Mouse (Mus musculus) hindbrain, embryonic 12.5 days (tissue): Measurements from ENCODE around the gene Ccnd3. TPM values are rescaled to one million over a fixed set of nuclear protein-coding genes. Genes with fewer than 3 reads are reported as not detected.
A peak's percentile ranks its signal among the peaks of the same experiment; 100 is the strongest.

ENCODE experiments used
- ATAC-seq: fragments of 200-750 bp; cut with Nextera tagmentation; 2 replicates; pipeline ENCODE4 v1.8.0; 2017; ENCODE audit warnings: moderate TSS enrichment; ENCODE audit not compliant: low FRiP score
- H3K27ac ChIP-seq: fragments of 300-500 bp; sonication (generic); 2 replicates; pipeline ENCODE4 v1.5.1; 2016; ENCODE audit warnings: mild to moderate bottlenecking
- H3K27me3 ChIP-seq: fragments of 300-500 bp; sonication (generic); 2 replicates; pipeline ENCODE4 v1.6.1; 2016; ENCODE audit warnings: mild to moderate bottlenecking
- H3K36me3 ChIP-seq: fragments of 300-500 bp; sonication (generic); 2 replicates; pipeline ENCODE4 v1.6.1; 2016; ENCODE audit warnings: mild to moderate bottlenecking
- H3K4me1 ChIP-seq: fragments of 300-500 bp; sonication (generic); 2 replicates; pipeline ENCODE4 v1.6.1; 2016
- H3K4me2 ChIP-seq: fragments of 300-500 bp; sonication (generic); replicated peaks from 2 replicates; pipeline ENCODE4 v1.6.1; 2016; ENCODE audit warnings: mild to moderate bottlenecking
- H3K4me3 ChIP-seq: fragments of 300-500 bp; sonication (generic); 2 replicates; pipeline ENCODE4 v1.5.1; 2016; ENCODE audit warnings: mild to moderate bottlenecking
- H3K9ac ChIP-seq: fragments of 300-500 bp; sonication (generic); 2 replicates; pipeline ENCODE4 v1.6.1; 2016; ENCODE audit warnings: mild to moderate bottlenecking, moderate library complexity
- H3K9me3 ChIP-seq: fragments of 300-500 bp; sonication (generic); replicated peaks from 2 replicates; pipeline ENCODE4 v1.6.1; 2016; ENCODE audit warnings: mild to moderate bottlenecking
- WGBS: fragments of 180-500 bp; shearing (Covaris S2); methylation state at CpG from one replicate; pipeline ENCODE4 v1.1.7; 2016; 5-methylcytosine and 5-hydroxymethylcytosine counted together
- polyA plus RNA-seq: library from polyadenylated mRNA; unstranded; fragments of >200 nt; fragmentation: Nextera tagmentation; extraction: Ambion mirVana; gene quantifications from 2 replicates; pipeline ENCODE4 v1.2.1, GENCODE M21; 2016

Ccnd3 gene
- polyA plus RNA-seq, 1 experiment from 2014 or later: 177 TPM

DNA sequence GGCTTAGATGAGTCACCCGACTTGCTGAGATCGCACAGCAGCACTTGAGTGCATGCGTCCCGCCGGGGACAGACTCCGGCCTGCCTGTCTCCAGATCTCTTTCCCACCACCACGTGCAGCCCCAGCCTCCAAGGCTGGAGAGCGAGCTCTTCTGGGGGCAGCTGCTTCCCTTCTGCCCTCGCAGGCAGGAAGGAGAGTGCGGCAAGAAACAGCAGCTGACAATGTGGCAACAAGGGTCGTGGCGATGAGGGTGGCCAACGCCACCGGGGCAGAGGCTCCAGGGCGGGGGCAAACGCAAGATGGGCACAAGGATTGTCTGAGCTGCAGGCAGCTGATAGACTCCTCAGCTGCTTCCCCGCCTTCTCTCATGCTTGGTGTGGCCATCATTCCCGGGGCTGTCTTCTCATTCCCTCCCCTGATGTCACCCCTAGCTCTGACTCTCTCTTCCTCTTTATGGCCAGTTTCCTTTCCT lies 18.4 kb downstream of the Ccnd3 start:
- Histone ChIP-seq H3K36me3 (no peaks in the 10 kb centered on the region), H3K9ac (no peak overlapping the region), H3K4me3 (no peak overlapping the region), H3K27ac (peak overlapping the region; percentile 50; the same call in 1 of the 2 replicates), H3K4me1 (peaks cover 36% of the 10 kb centered on the region), H3K9me3 (no peaks in the 10 kb centered on the region), H3K4me2 (no peak overlapping the region), H3K27me3 (no peaks in the 10 kb centered on the region)
- ATAC-seq: no peak
- 62% methylated on average over 18 of the region's 18 CpGs for WGBS

DNA sequence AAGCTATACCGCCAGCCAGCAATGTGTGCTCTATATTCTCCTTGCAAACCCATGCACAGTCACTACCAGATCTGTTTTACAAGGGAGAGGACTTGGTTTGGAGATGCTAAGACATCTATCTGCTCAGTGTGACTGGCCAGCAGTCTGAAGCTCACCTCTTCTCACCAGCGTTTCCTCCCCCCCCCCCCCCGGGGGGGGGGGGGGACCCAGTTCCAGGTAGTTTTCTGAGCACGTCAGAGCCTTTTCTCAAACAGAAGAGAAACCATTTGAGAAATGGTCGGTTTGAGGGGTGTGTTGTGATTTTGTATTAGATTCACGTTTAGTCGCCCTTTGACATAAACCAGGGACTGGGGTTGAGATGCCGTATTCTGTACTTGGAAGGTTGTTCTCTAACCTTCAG lies 19.2 kb downstream of the Ccnd3 start:
- 74% methylated on average over 8 of the region's 8 CpGs for WGBS
- H3K4me3 ChIP-seq: no peak overlapping the region
- no peaks in the 10 kb centered on the region for H3K36me3 ChIP-seq
- no peak overlapping the region for H3K9ac ChIP-seq
- no peak for ATAC-seq
- no peaks in the 10 kb centered on the region for H3K27me3 ChIP-seq
- H3K27ac ChIP-seq: no peak overlapping the region
- no peaks in the 10 kb centered on the region for H3K9me3 ChIP-seq
- H3K4me2 ChIP-seq: no peak overlapping the region
- peaks cover 43% of the 10 kb centered on the region for H3K4me1 ChIP-seq

DNA sequence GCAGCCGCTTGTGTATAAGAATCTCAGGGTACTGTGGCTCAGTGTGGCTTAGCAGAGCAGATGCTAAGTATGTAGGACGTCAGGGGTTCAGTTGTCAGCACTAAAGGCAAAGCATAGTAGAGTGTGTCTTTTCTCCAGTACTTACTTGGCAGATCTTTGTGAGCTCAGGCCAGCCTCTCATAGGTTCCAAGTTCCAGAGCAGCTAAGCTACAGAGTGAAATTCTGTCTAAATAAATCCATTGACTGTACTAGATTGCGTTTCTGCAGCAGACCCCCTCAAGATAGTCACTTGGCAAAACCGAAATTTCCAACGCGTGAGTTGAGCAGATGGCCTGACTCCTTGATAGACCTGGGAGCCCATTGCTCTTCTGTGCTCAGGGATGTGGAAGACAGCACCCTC lies 20.1 kb downstream of the Ccnd3 start:
- Histone ChIP-seq H3K27ac (no peak overlapping the region), H3K9ac (no peak overlapping the region), H3K4me1 (peaks cover 43% of the 10 kb centered on the region), H3K36me3 (no peaks in the 10 kb centered on the region), H3K4me3 (no peak overlapping the region), H3K4me2 (no peak overlapping the region), H3K27me3 (no peaks in the 10 kb centered on the region), H3K9me3 (no peaks in the 10 kb centered on the region)
- 91% methylated on average over 6 of the region's 6 CpGs for WGBS
- no peak for ATAC-seq

DNA sequence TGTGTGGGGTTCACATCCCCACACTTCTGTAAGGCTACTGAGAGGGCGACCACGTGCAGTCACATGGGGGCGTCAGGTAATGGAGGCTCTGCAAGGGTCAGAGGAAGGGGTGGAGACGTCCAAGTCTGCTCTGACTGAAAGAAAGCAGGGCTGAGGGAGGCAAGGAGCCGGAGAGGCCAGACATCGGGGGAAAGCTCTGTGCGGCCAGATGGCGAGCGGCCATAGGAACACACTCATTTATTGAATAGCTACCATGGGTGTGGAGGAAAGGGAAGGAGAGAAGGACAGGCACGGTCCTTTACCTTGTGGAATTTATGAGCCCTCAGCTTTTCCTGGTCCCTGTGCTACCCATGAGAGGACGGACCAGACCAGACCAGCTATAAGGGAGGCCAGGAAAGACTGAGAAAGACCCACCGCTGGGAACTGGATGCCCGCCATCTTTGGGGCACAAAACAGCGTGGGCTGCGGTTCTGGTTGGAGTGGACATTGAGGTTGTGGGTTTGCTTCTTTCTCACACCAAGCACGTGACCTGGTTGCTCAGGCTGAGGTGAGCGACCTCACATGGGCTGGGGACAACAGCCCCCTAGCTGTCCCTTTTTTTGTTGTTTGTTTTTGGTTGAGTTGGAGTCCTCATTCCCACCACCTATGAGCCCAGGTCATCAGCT lies 22.1 kb downstream of the Ccnd3 start:
- no peak for ATAC-seq
- H3K27me3 ChIP-seq: no peaks in the 10 kb centered on the region
- 82% methylated on average over 17 of the region's 17 CpGs for WGBS

DNA sequence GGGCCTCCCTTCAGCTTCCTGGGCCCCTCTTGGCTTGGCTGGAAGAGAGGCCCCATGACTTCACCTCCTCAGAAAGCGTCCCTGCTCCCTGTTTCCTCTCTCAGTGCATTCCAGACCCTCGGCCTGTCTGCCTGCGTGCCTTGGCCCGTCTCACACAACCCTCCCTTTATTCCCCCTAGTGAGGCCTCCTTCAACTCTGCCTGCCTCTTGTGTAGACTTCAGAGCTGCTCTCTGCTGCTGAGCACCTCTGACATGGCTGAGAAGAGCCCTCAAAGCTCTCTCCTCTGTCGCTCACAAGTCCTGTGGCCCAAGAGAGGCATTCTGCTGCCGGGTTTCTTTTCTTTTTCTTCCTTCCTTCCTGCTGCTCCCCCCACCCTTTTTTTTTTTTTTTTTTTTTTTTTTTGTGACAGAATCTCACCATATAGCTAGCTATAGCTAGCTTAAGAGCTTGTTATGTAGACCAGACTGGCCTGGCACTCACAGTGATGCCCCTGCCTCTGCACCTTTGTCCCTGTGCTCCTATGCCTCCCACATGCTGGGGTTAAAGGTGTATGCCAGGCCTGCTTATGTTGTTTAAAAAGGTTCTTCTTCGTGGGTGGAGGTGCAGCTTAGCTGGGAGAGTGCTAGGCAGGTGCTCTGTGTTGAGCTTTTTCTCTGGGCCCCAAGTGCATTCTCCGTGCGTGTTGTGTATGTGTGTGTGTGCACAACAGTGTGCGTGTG lies 22.9 kb downstream of the Ccnd3 start:
- peaks cover 34% of the 10 kb centered on the region for H3K4me1 ChIP-seq
- no peaks in the 10 kb centered on the region for H3K27me3 ChIP-seq
- WGBS: 43% methylated on average over 10 of the region's 10 CpGs
- H3K9me3 ChIP-seq: no peaks in the 10 kb centered on the region
- H3K4me2 ChIP-seq: no peak overlapping the region
- no peak overlapping the region for H3K9ac ChIP-seq
- no peak; the same call in 1 of the 2 replicates for ATAC-seq
- no peaks in the 10 kb centered on the region for H3K36me3 ChIP-seq
- peak overlapping the region; percentile 70 for H3K27ac ChIP-seq
- H3K4me3 ChIP-seq: no peak overlapping the region

More for the DNA sequence above, 22.1 kb downstream of the Ccnd3 start:
- Histone ChIP-seq H3K9me3 (no peaks in the 10 kb centered on the region), H3K36me3 (no peaks in the 10 kb centered on the region), H3K9ac (no peak overlapping the region), H3K4me3 (no peak overlapping the region), H3K4me1 (peaks cover 42% of the 10 kb centered on the region), H3K27ac (peak overlapping the region; percentile 70), H3K4me2 (no peak overlapping the region)

DNA sequence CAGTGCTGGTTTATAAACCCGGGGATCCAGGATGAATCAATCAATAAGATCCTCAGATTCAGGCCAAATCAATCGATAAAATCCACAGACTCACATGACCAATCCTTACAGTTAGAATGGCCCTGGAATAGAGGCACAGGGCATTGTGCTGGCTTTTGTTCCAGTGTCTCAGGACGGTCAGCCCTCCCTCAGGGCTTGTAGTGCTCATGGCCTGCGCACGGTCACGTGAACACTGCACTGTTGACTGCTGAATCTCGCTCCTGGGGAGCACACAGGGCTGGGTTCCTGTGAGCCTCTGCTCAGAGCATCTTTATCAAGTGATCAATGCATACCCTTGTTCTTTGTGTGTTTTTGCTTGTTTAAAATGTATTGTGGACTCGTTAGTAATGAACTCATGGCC lies 24.1 kb downstream of the Ccnd3 start:
- WGBS: 59% methylated on average over 8 of the region's 8 CpGs
- ATAC-seq: peak; percentile 59; the same call in 1 of the 2 replicates
- no peak overlapping the region for H3K4me2 ChIP-seq

DNA sequence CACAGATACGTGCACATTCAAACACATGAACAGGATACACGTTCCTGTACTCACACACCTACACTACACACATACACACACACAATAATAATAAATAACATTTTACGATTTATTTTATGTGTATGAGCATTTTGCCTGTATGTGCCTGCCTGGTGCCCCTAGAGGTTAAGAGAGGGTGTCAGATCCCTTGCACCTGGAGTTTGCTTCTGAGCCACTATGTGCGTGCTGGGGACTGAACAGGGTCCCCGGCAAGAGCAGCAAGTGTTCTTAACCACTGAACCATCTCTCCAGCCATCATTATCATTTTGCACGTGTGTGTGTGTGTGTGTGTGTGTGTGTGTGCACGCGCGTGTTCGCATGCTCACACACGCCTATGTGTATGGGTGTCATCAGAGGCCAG lies 24.7 kb downstream of the Ccnd3 start:
- WGBS: 89% methylated on average over 11 of the region's 11 CpGs
- Histone ChIP-seq H3K9me3 (no peaks in the 10 kb centered on the region), H3K4me3 (no peak overlapping the region), H3K9ac (no peak overlapping the region), H3K36me3 (no peaks in the 10 kb centered on the region), H3K4me1 (peaks cover 25% of the 10 kb centered on the region), H3K27me3 (no peaks in the 10 kb centered on the region), H3K4me2 (no peak overlapping the region), H3K27ac (no peak overlapping the region)
- ATAC-seq: no peak

More for the DNA sequence above, 24.1 kb downstream of the Ccnd3 start:
- Histone ChIP-seq H3K9me3 (no peaks in the 10 kb centered on the region), H3K36me3 (no peaks in the 10 kb centered on the region), H3K4me3 (no peak overlapping the region), H3K9ac (no peak overlapping the region), H3K27ac (no peak overlapping the region), H3K27me3 (no peaks in the 10 kb centered on the region), H3K4me1 (peaks cover 25% of the 10 kb centered on the region)

DNA sequence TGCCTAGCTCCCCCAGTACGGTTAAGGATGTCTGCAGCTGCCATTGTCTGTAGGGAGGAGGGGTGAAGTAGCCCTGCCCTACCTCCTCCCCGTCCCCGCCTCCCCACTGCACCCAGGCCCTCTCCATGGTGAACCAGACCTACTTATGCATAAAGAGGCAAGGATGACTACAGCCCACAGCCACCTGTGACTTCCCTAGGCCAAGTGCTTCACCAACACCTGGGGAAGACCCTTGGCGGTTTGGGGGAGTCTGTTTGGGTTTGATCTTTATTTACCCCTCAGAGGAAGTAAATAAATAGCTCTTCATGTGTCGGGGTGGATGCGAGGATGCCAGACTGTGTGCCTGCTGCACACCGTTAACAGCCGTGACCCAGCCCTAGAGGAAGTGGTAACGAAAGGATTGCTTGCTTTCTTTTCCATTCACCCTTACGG lies 26.6 kb downstream of the Ccnd3 start:
- no peaks in the 10 kb centered on the region for H3K36me3 ChIP-seq
- H3K27me3 ChIP-seq: no peaks in the 10 kb centered on the region
- no peak overlapping the region for H3K4me2 ChIP-seq
- 0 out of 2 replicates have a peak, but pooled peaks have one; percentile 32 for ATAC-seq
- H3K9me3 ChIP-seq: no peaks in the 10 kb centered on the region
- no peak overlapping the region for H3K9ac ChIP-seq
- no peak overlapping the region for H3K4me3 ChIP-seq
- H3K4me1 ChIP-seq: peaks cover 25% of the 10 kb centered on the region
- 62% methylated on average over 10 of the region's 10 CpGs for WGBS
- H3K27ac ChIP-seq: no peak overlapping the region

DNA sequence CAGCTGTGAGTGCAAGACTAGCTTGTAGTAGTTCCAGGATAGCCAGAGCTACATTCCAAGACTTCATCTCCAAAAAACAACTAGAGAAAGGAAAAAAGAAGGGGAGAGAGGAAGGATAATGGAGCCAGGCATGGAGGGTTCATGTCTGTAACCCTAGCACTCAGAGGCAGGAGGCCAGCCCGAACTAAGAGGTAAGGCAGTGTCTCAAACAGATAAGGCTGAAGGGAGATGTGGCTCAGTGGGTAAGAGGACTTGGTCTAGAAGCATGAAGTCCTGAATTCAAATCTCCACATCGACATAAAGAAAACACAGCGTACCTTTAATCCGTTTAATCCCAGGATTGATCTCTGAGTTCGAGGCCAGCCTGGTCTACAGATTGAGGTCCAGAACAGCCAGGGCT lies 27.5 kb downstream of the Ccnd3 start:
- H3K4me2 ChIP-seq: no peak overlapping the region
- H3K36me3 ChIP-seq: no peaks in the 10 kb centered on the region
- H3K9ac ChIP-seq: no peak overlapping the region
- H3K27me3 ChIP-seq: no peaks in the 10 kb centered on the region
- H3K9me3 ChIP-seq: no peaks in the 10 kb centered on the region
- H3K4me1 ChIP-seq: peaks cover 22% of the 10 kb centered on the region
- ATAC-seq: no peak
- no peak overlapping the region for H3K27ac ChIP-seq
- H3K4me3 ChIP-seq: no peak overlapping the region
- whole genome bisulfite sequencing: 94% methylated on average over 5 of the region's 5 CpGs

DNA sequence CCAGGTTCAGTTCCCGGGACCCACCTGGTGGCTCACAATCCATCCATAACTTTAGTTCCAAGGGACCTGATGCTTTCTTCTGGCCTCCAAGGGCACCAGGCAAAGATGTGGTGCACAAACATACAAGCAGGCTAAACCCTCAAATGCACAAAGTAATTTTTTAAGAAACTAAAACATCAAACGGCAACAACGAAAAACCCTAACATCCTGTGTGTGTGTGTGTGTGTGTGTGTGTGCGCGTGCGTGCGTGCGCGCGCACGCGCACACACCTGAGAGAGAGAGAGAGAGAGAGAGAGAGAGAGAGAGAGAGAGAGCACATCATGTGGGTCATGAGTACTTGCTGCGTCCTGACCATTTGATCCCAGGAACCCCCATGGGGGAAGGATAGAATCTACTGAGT lies 28.8 kb downstream of the Ccnd3 start:
- Histone ChIP-seq H3K4me2 (no peak overlapping the region), H3K9ac (no peak overlapping the region), H3K27ac (no peak overlapping the region), H3K4me3 (no peak overlapping the region), H3K9me3 (no peaks in the 10 kb centered on the region), H3K4me1 (peaks cover 10% of the 10 kb centered on the region; the same call in 1 of the 2 replicates), H3K36me3 (no peaks in the 10 kb centered on the region), H3K27me3 (no peaks in the 10 kb centered on the region)
- WGBS: 95% methylated on average over 13 of the region's 13 CpGs
- ATAC-seq: no peak

DNA sequence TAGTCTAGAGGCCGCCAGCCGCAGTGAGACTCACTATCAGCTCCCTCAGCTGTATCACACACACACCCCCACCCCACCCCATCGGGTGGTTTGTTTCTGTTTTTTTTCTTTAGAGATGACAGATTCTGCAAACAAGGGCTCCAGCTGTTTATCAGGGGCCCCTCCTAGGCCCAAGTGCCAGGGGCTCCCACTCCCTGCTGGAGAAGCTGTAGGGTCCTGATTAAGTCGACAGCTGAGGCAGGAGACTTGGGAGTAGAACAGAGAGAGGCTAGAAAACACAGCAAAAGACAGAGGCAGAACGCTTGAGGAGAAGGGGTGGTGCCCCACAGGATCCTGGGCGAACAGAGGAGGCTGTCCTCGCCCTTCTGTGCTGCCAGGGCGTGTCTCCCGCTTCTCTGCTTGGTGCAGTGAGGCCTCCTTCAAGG lies 31.0 kb downstream of the Ccnd3 start:
- Histone ChIP-seq H3K4me2 (no peak overlapping the region), H3K9ac (no peak overlapping the region), H3K36me3 (no peaks in the 10 kb centered on the region), H3K27ac (no peak overlapping the region), H3K4me1 (peaks cover 7% of the 10 kb centered on the region; the same call in 1 of the 2 replicates), H3K4me3 (no peak overlapping the region), H3K27me3 (no peaks in the 10 kb centered on the region), H3K9me3 (no peaks in the 10 kb centered on the region)
- no peak for ATAC-seq
- 62% methylated on average over 9 of the region's 9 CpGs for WGBS

DNA sequence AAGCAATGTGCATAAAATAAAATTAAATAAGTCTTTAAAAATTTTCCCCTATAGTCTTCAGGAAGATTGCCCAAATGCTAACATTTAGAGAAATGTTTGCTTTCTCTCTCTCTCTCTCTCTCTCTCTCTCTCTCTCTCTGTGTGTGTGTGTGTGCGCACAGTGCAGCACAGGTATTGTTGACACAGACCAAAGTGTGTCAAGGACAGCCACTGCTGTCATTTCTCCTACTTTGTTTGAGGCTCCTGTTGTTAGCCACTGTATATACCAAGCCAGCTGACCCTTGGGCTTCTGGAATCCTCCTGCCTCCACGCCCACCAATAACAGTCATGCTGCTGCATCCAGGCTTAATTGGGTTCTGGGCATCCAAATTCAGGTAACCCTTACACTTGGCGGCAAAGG lies 33.2 kb downstream of the Ccnd3 start:
- H3K9ac ChIP-seq: no peak overlapping the region
- no peaks in the 10 kb centered on the region for H3K27me3 ChIP-seq
- H3K36me3 ChIP-seq: no peaks in the 10 kb centered on the region
- no peak overlapping the region for H3K4me2 ChIP-seq
- no peaks in the 10 kb centered on the region for H3K4me1 ChIP-seq
- H3K9me3 ChIP-seq: no peaks in the 10 kb centered on the region
- H3K4me3 ChIP-seq: no peak overlapping the region
- no peak for ATAC-seq
- WGBS: 95% methylated on average over 3 of the region's 3 CpGs
- H3K27ac ChIP-seq: no peak overlapping the region
